Mouse (Mus musculus) spleen, adult 12 weeks (tissue): ENCODE results near the gene Sowaha.

Source experiments
- DNase-seq: peaks from one replicate; pipeline ENCODE4 v3.0.0; 2022; ENCODE audit warnings: low spot score

Gene Sowaha

DNA sequence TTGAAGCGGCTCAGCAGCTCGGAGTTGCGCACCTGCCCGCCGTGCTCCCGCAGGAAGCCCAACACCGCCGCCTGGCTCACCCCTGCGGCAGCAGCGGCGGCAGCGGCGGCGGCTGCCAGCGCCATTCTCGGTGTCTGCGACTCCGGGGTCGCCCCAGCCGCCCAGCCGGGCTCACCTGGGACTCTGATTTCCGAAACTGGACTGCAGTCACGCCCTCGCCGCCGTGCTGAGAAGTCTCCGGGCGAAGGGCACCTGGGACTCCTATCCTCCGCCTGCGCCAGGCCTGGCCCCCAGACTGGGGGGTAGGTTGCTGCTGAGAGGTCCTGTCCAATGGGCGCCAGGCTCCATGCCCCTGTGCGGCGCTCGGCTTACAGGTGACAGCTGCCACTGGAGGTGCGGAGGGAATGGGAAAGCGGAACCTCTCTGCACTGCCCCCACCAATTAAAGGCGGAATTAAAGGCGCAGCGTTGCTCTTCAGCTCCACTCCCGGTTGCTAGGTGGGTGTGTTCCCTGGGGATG is at the start of gene Sowaha, which contains the start of gene Gm9945:
Gene Sowaha, minus strand, starts transcription at position 492 of the 519 bp plus-strand sequence.
Gene Gm9945, plus strand, starts transcription at position 384 of the 519 bp plus-strand sequence.
- DNase-seq = peak; percentile 54

DNA sequence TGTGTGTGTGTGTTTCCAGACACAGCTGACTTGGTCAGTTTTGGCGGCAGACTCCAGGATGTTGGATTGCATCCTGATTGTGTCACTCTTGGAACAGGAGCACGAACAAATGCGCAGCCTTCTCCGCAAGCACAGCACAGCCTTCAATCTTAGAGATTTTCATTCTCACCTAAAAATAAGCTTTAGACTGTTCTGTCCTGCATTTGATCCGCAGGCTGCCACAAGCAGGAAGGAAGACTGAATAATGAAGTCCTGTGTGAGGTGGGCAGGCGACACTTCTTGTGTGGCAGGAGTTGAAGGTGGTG is 49.1 kb upstream of the Sowaha start:
- DNase-seq = no peak

DNA sequence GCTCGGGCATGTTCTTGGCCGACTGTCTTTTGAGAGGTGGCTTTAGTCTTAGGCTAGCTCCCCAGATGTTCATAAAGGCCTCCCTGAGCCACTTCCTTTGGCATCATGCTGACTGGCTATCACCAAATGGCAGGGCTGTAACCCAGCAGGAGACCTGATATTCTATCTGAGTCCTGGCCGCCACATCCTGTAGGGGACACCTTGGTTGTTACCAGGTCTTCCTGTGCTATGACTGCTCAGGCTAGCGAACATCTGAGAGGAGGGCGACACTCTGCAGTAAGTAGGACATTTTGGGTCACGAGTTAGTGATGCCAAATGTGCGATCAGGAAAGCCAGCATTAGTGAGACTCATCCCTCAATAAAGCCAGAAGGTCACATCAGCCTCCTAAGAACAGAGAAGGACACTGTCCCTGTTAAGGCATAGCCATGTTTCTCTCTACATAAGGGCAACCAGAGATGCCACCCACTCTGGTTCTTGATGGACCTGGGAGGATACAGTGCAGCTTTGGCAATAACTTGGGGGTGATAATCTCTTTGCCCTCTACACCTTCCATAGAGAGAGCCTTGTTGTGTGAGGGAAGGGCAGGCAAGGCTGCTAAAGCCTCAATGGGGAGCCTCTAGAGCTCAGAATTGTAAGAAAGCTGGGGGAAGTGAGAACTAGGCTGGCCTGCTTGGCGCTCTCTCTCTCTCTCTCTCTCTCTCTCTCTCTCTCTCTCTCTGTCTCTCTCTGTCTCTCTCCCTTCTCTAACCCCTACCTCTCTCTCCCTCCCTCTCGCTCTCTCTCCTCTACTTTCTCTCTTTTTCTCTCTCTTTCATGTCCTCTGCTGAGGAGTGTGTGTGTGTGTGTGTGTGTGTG is 48.6 kb upstream of the Sowaha start:
- no peak for DNase-seq

DNA sequence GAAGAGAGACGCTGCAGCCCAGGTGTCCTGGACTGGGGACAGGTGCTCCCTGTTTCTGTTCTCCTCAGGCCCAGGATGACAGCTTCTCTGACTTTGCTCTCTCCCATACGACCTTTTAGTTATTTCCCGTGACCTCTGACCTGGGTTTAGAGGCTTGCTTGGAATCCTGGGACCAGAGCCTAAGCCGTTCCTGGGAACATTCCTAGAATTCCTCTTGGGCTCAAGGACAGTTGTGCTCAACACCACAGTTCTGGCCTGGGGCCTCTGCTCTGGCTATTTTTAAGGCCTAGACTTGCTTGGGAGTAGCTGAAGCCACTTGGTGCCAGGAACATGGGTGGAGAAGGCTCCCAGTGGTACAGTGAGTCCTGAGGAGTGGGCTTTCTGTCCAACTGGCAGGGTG is 45.4 kb upstream of the Sowaha start:
- no peak for DNase-seq

- DNase-seq = no peak
Observed at GRCm38 (mm10) chr11:53524905-53525304, 44.8 kb upstream of the Sowaha start.

GRCm38 (mm10) chr11:53523545-53524405 is 43.7 kb upstream of the Sowaha start:
- no peak for DNase-seq

DNA sequence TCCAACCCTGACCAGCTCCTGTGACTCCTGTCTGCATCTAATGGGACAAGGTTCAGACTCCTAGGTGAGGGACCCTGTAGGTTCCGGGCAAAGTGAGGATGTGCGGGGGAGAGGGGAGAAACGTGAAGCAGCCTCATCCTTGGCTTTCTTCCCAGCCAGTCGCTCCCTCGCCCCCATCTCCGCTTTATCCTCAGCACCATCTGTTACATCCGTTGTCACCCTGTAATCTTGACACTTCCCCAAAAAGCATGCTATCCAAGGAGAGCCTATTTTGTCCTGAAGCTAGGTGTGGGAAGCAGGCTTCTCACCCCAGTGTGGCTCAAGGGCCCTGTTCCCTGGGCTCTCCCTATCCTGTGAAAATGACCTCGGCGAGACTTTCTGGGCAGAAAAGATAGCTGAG is 42.9 kb upstream of the Sowaha start:
- no peak for DNase-seq

DNA sequence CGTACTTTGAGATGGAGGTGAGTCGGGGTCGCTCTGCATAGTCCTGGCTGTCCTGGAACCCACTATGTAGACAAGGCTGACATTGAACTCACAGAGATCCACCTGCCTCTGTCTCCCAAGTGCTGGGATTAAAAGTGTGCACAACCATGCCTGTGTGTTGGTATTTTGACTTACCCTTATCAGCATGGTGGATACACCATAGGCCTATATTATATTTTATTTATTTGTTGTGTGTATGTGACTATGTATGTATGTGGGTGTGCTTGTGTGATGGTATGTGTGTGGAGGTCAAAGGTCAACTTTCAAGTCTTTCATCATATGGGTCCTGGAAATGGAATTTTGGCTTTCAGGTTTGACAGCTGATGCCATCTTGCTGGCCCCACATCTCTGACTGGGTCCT is 42.3 kb upstream of the Sowaha start:
- no peak for DNase-seq

GRCm38 (mm10) chr11:53521821-53522131 is 41.7 kb upstream of the Sowaha start:
- DNase-seq = no peak

GRCm38 (mm10) chr11:53521120-53521820 is 41.2 kb upstream of the Sowaha start:
- DNase-seq = peak; percentile 39

DNA sequence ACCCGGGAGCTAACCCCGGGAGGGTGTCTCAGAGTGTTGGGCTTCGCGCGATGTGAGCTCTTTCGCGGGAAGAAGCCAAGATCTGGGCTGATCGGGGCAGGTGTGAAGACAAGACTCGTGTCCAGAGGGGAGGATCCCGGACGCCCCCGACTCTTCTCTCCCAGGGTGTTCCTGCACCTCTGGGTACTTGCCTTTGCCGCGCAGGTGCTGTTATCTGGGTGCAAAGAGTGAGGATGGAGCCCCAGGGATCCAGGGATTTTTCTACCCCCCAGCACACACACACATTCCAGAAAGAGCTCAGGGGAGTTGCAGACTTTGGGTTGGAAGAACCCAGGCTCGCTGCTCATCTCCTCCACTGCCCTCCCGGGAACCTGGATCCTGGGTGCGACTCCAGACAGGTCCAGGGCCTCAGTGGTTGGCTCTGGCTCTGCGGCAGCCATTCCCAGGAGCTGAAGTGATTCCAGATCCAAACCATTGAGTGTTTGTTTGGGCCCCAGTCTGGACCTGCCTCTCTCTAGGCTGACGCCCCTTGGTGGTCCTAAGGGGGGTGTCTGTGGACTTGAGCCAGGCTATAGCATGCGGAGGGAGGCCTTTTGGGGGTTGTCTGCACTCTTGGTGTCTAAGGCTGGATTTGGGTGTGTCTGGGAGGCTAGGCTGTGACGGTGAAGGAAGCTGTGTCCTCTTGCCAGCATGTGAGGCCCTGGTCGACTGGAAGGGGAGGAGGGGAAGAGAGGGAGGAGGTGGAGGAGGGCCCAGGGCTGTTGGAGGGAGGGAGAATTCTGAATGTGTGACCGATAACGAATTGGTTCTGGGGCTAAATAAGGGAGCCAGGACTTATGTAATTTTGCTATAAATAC is 40.3 kb upstream of the Sowaha start:
- peak; percentile 44 for DNase-seq

DNA sequence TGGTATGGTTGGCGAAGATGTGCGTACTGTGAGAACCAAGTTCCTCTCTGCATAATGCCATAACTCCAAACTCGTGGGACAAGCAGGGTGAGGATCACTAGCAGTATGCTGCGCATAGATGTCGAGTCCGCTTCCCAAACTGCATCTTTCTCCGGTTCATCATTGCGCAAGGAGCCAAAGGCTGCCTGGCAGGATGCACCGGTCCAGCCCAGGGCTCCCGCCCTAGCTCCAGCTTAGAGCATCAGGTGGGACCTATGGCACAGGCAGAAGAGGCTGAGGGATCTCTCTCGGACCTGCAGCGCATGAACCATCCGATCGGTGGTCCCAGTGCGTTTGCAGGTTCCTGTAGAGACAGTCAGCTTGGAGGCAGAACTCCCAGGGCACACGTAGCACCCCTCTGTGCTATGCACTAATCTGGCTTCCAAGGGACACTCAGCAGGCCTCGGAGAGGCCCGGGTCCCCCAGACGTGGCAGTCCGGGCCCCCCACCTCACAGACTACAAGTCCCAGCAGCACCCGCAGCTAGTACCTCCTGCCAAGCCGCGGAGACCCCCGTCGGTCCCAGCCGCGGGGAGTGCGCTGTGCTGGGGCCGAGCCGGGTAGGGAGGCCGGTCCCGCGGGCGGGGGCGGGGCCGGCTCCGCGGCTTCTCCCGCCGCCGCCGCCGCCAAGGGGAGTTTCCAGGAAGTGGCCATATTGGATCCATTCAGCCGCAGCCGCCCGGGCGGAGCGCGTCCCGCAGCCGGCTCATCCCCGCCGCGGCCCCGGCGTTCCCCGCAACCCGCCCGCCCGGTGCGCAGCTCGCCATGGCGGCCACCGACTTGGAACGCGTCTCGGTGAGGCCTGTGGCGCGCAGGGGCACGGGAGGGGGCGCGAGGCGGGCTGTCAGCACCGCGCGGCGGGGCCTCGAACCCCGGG is 39.4 kb upstream of the Sowaha start, which contains the start of gene Sept8:
Gene Sept8, plus strand, starts transcription at position 51 of the 915 bp plus-strand sequence.
- peak; percentile 73 for DNase-seq

GRCm38 (mm10) chr11:53518759-53519158 is 38.7 kb upstream of the Sowaha start:
- peak; percentile 33 for DNase-seq

- DNase-seq = no peak
Observed at GRCm38 (mm10) chr11:53516775-53517627, 36.9 kb upstream of the Sowaha start.

- no peak for DNase-seq
Observed at GRCm38 (mm10) chr11:53510351-53510750, 30.3 kb upstream of the Sowaha start.

DNA sequence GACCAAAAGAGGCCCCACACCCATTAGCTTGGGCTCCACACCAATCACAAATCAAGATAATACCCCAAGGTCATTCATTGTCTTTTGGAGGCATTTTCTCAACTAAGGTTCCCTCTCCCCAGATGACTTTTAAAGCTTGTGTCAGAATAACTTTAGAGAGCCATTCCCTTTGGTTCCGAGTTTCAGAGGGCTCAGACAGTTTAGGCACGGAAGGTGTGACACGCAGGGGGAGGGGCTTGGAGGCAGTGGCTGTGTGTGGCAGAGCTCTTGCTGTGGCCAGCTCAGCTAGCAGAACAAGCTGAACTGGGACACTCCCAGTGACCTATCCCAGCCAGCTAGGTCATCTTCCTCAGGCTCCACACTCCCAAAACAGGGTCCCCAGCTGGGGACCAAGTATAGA is 28.5 kb upstream of the Sowaha start:
- no peak for DNase-seq

DNA sequence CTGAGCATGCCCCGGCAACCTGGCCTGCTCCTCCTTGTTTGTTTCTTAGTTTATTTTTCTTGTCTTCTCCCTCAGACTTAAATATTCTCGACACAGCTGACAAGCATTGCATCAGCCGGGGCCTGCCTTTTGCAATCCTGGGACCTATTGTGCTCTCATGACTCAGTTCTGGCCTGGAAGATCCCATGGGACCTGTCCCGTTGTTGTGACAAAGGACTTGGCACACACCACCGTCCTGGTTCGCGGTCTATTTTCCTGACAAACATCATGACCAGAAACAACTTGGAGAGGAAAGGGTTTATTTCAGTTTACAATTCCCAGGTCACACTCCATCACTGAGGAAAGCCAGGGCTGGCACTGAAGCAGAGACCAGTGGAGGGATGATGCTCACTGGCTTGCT is 28.1 kb upstream of the Sowaha start:
- DNase-seq = no peak

- no peak for DNase-seq
Observed at GRCm38 (mm10) chr11:53507098-53507805, 27.2 kb upstream of the Sowaha start.
